Mouse (Mus musculus) testis, postnatal 10 days (tissue): ENCODE measurements around the gene Efemp1.
A peak's percentile ranks its signal among the peaks of the same experiment; 100 is the strongest.

ENCODE experiments used
- DNase-seq: peaks from one replicate; pipeline ENCODE4 v3.0.0; 2021; ENCODE audit warnings: low spot score

Gene Efemp1

GRCm38 (mm10) chr11:28853102-28853800 is at the start of gene Efemp1:
Gene Efemp1 (plus strand): TSS chr11:28853204.
- DNase-seq: peak; percentile 61

- DNase-seq: peak; percentile 55
Measured at GRCm38 (mm10) chr11:28808685-28809084, 44.3 kb upstream of the Efemp1 start.

DNA sequence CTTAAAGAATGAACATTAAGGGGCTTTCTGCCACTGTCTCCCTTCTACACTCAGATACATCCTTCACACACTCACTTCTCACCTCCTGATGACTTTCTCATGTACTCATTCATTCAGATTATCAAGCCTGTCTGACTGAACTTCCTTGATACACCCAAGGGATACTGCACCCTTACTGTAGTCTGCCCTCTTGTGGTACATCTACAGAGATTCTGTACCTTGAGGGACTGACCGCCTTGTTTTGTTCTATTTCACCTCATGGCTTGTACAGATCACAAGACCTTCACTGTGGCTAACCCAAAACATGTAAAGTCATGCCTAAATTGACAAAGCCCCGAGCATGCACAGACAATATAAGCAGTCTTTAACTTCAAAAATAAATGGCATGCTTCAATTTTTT is 41.1 kb upstream of the Efemp1 start:
- no peak for DNase-seq

DNA sequence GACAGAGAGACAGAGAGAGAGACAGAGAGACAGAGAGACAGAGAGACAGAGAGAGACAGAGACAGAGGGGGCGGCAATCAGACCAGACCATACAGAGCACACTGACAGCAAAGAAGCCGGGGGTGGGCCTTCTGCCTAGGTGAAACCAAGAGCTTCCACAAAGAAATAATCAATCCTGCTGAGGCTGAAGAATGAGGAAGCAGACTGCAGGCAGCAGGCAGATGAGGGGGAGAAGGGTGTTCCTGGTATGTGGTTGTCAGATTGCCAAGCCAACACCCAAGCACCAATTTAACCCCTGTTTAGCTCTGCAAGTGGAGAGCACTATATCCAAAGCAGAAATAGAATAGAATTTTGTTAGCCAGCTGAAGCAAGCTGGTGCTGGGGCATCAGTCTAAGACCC is 40.4 kb upstream of the Efemp1 start:
- no peak for DNase-seq

GRCm38 (mm10) chr11:28817405-28817804 is 35.6 kb upstream of the Efemp1 start:
- DNase-seq: no peak

DNA sequence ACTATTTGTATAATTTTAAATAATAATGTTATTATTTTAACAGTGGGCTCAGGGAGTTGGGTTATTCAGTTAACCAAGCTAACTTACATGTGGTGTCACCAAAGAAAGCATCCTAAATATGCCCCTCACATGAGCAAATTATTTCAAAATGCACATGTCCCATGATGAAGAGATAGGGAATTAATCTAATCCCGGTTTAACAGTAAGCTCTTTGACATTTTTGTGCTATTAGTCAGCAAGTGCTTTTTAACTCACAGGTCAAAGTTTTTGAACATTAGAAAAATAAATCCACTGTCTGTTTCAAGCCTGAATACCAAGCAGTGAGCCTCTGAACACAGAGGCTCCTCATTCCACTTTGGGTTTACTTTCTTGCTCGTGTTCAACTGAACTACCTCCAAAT is 26.1 kb upstream of the Efemp1 start:
- no peak for DNase-seq

DNA sequence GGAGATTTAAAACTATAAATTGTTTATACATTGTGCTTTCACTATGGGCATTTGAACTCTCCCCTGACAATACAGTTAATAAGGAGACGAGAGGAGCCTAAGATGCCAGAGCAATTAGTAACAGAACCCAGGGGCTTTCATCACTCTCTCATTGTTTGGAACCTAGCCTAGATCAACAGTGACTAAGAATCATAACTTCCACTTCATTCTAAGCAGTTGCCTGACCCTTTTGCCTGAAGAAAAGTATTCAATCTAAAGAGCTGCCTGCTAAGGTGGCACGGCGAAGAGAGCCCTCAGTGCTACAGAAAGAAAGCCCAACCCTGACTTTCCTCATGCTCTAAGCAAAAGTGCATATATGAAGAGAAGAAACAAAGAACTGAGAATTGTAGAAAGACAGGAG is 19.2 kb upstream of the Efemp1 start:
- no peak for DNase-seq

DNA sequence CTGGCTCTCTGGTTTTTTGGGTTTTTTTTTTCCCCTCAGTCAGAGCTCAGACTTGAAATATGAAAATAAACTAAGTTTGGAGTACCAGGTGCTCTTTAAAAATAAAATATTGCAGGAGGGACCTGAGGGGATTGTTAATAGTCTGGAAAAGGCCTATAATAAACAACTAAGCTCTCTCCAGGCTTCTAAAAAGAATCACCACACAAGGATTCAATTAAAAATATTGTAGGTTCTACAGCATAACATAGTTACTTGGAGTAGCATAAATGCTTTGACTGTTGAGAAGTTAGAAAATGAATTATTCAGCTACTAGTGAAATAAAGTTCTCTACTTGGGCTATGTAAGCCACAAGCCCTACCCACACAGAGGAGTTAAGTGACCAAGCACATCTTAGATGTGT is 17.9 kb upstream of the Efemp1 start:
- DNase-seq: no peak

GRCm38 (mm10) chr11:28849841-28850240 is 3.2 kb upstream of the Efemp1 start:
- DNase-seq: no peak

DNA sequence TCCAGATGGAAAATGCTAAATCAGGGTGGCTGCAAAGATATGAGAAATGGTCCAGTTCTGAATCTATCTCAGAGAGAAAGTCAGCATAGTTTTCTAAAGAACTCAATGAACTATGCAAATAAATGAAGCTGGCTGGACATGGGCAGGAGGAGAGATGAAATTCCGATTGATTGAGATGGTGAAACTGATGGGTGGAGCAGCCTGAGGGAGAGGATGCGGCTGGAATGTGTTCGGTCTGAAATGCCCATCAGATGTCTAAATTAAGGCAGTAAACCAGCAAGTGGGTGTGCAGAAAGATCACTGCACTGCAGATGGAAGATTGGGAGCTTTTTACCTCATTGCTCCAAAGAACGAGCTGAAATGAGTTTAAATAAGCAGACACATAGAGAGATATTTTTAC is 1.4 kb upstream of the Efemp1 start:
- DNase-seq: no peak

GRCm38 (mm10) chr11:28852361-28852919 is 564 bp upstream of the Efemp1 start:
- no peak for DNase-seq

DNA sequence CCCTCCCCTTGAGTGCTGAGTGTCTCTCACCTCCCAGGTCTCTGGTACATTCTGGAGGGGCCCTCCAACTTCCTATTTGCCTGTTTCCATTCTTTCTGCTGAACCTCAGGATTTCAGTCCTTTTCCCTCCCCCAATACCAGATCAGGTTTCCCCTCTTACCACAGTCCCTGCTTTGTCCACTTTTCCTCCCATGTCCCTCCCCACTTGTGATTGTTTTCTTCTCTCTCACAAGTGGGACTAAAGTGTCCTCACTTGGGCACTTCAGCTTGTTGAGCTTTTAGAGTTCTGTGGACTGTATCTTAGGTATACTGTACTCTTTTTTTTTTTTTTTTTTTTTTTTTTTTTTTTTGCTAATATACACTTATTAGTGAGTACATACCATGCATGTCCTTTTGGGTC is 6.1 kb downstream of the Efemp1 start:
- DNase-seq: no peak

GRCm38 (mm10) chr11:28869129-28869528 is 16.1 kb downstream of the Efemp1 start:
- no peak for DNase-seq

- DNase-seq: no peak
Measured at GRCm38 (mm10) chr11:28881381-28881976, 28.5 kb downstream of the Efemp1 start.

DNA sequence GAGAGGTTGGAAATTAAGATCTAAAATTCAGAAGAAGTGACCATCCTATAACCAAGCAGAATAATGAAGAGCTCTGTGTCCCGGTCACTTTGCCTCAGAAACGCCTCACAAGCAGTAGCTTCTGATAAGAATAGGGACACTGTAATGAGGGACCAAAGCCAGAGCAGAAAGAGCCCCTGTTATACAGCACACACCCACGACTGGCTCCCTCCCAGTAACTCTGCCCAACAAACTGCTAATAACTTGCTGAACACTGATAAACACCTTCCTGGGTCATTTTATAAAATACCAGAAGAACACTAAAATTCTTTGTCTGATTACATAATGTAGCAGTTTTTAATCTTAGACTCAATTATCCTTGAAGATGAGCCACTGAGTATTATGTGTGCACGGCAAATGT is 30.1 kb downstream of the Efemp1 start:
- no peak for DNase-seq

DNA sequence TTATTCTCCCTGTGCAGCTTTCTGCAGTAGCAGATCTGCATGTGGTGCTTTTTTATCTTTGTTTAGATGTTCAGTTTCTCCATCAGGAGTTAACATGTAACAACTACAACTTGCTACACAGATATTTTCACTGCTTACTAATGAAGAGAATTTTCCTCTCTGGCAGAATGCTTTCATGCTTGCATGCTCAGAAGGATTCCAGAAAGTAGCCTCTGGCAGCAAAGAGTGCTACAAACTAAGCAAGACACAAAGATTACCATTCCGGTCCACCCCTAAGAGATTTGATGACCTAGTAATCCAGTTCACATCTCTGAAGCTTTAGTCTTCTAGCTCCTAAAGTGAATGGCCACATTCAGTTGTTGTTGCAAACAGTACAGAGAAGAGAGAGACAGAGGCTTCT is 36.5 kb downstream of the Efemp1 start:
- no peak for DNase-seq

DNA sequence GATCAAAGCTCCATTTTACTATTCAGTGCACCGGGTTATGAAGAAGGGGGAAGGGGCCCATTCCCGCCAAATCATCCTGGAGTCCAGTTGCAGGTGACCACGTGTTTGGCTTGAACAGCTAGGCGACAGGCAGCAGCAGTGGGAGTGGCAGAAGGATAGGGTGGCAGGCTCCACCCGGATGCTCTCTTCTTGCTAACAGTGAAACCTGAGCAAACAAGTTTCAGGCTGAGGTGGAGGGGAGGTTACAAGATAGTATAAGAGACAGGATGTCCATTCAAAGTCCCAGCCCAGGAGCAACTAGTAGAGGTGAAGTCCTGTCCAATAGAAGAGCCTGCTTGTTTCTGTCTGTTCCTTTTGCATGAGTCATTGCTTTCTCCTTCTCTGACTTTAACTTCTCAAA is 38.5 kb downstream of the Efemp1 start:
- DNase-seq: no peak

- no peak for DNase-seq
Measured at GRCm38 (mm10) chr11:28899420-28899819, 46.4 kb downstream of the Efemp1 start.

- no peak for DNase-seq
Measured at GRCm38 (mm10) chr11:28904596-28904995, 51.6 kb downstream of the Efemp1 start.

DNA sequence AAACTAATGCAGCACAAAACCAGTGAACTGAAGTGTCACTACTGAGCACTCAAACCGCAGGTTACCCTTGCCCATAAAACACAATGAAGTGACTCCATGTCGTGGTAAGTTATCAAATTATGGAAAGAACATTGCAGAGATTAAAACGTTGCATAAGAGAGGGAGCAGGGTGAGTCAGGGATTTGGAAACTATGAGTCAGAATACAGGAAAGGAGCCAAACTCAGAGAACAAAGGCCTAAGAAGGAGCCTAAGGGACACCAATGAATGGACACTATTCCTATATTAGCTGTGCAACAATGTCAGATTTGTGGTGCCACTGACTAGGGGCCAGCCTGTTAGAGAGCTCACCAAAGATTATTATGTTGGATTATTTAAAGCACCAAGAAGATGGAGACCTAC is 53.3 kb downstream of the Efemp1 start:
- no peak for DNase-seq

DNA sequence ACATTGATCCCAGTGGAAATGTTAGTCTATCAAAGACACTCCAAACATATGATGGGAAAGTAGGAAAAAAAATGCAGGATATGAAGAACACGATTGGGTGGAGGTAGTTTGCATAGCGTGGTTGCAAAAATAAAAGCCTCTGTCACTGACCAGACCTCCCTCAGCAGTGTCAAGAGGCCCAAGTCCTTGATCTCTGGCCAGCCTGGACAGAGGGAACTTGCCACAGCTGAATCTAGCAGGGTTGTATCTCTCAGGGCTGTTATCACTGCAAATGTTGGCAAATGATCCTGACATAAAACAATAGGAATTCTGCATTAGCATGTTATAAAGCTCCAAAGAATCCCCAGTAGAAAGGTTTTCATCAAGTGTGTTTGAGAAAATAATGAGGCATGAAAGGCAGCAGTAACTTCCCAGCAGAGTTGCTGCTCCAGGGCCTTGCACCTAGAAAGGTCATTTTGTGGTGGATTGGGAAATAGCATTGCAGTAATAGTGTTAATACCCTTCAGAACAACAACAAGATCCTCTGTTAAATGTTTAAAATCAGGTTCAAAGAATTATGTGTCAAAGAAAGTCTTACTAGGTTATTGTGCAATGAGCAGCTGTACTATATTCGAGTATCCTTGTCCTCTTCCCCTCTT is 56.0 kb downstream of the Efemp1 start:
- DNase-seq: no peak

GRCm38 (mm10) chr11:28912469-28913138 is 59.6 kb downstream of the Efemp1 start:
- no peak for DNase-seq

DNA sequence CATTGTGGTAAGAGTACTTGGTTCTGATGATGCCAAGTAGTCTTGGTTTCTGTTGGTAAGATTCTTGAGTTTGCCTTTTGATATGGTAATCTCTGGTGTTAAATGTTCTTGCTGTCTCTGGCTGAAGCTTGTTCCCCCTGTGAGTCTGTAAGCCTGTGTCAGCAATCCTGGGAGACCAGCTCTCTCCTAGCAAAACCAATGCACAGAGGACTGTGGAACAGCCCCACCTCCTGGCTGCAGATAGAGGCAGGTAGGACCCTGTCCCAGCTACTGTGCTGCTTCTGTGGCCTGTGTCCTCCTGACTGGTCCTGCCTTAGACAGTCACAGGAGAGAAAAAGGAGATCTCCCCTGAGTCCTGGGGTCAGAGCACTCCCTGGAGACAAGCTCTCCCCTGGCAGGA is 81.4 kb downstream of the Efemp1 start:
- no peak for DNase-seq
